Mouse (Mus musculus) heart, adult 11 months (tissue): ENCODE data around the gene Eps8l2.

Source experiments
- DNase-seq: peaks from one replicate; pipeline ENCODE4 v3.0.0; 2022

Eps8l2 gene

DNA sequence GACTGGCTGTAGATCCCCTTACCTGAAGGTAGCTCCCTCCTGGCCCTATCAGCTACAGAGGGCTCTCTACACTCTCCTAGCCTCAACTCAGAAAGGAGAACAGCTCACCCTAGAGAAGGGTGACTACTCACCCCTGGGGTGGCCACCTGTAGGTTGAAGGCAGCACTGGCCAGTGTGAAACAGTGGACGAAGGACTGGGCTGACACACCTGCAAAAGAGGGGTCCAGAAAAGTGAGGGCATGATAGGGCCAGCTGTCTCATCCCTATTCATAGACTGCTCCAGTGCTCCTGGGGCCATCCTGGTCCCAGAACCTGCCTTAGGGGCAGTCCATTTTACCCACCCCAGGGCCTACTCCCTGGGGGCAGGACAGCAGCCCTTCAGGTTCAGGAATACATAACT, 73.0 kb downstream of the Eps8l2 start:
- peak; percentile 92 for DNase-seq
